ENCODE assay signal across 9 mouse cellular contexts in the genomic region with DNA sequence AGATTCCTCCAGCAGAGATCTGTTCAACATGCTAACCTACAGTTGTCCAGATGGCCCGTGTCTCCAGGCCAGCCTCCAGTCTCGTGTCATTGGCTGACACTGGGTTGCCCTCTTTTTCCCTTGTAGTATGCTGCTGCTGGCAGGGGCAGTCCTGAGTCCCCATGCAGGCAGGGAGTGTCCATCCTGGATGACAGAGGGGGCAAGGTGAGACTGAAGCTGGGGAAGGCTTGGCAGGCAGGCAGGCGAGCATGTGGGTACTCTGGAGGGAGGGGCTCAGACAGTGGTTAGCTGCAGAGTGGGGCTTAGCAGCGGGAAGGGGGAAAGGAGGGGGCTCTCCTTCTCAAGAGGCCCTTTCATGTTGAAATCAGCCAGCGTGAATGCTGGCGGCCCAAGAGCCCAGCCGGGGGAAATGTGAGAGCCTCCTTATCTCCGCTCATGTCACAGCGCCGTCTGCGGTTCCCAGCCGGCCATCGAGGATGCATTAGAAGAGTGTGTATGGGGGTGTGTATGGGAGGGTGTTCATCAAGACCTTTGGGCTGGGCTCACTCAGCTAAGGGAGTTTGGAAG.
DNase-seq lines count a peak whose midpoint lies in the region; ATAC-seq and TF ChIP-seq lines count a peak whose summit lies in the region.
"Had no signal": no experiment of that assay in that cellular context is flagged by ENCODE, and none has a peak within 500 bp of the region (broad histone marks: within the 10 kb centered on the region; RNA-seq: fewer than 3 reads in every experiment).

No protein-coding gene starts in this region.

- peaks cover 7% of the 10 kb centered on the region; the same call in 1 of the 2 replicates for H3K27me3 ChIP-seq in lung, embryonic 16.5 days (ENCODE audit: control insufficient read depth, insufficient read depth, low read depth, low read length)
- peaks cover 18% of the 10 kb centered on the region for H3K27me3 ChIP-seq in embryonic facial prominence, embryonic 14.5 days (replicated peaks; ENCODE audit: control insufficient read depth, insufficient read depth, low read length)
- H3K27me3 ChIP-seq in hindbrain, postnatal 0 days (ENCODE audit: insufficient read depth, low read length): no peaks in the 10 kb centered on the region; the same call in 1 of the 2 replicates

- no peak overlapping the region for H3K9ac ChIP-seq in lung, embryonic 16.5 days (ENCODE audit: low read length)
- H3K9ac ChIP-seq in embryonic facial prominence, embryonic 14.5 days (ENCODE audit: low read depth, low read length): no peak overlapping the region
- no peak overlapping the region for H3K9ac ChIP-seq in hindbrain, postnatal 0 days (replicated peaks; ENCODE audit: low read length)

- H3K9me3 ChIP-seq in lung, embryonic 16.5 days (ENCODE audit: control insufficient read depth, low read length): no peaks in the 10 kb centered on the region
- no peaks in the 10 kb centered on the region for H3K9me3 ChIP-seq in embryonic facial prominence, embryonic 14.5 days (ENCODE audit: control insufficient read depth, low read length)
- no peaks in the 10 kb centered on the region for H3K9me3 ChIP-seq in hindbrain, postnatal 0 days (ENCODE audit: low read length)

- peak; percentile 86 for ATAC-seq in lung, embryonic 16.5 days (ENCODE audit: low read depth)
- peak; percentile 53 for ATAC-seq in embryonic facial prominence, embryonic 14.5 days (ENCODE audit: low read depth)
- ATAC-seq in hindbrain, postnatal 0 days: peak; percentile 61
- no peak for ATAC-seq in inflammation-experienced regulatory T-cells, adult 6 months

- 47% methylated on average over 13 of the region's 13 CpGs for WGBS in lung, embryonic 16.5 days
- 60% methylated on average over 13 of the region's 13 CpGs for WGBS in lung, adult 2 months
- WGBS in embryonic facial prominence, embryonic 14.5 days: 43% methylated on average over 13 of the region's 13 CpGs
- 48% methylated on average over 13 of the region's 13 CpGs for WGBS in hindbrain, postnatal 0 days

- no peak for TF ChIP-seq CTCF in lung, adult 2 months (IDR thresholded peaks at IDR 0.05; ENCODE audit: insufficient read depth, low read length)
- no peak for TF ChIP-seq CTCF in hindbrain, postnatal 0 days (IDR thresholded peaks at IDR 0.05; ENCODE audit: low read depth)

- no peak overlapping the region for H3K4me3 ChIP-seq in lung, embryonic 16.5 days (ENCODE audit: low read length)
- H3K4me3 ChIP-seq in lung, adult 2 months (replicated peaks; ENCODE audit: extremely low read depth, low read depth, low read length): no peak overlapping the region
- no peak overlapping the region for H3K4me3 ChIP-seq in embryonic facial prominence, embryonic 14.5 days (ENCODE audit: low read depth, low read length)
- no peak overlapping the region for H3K4me3 ChIP-seq in hindbrain, postnatal 0 days (ENCODE audit: low read length)
- H3K4me3 ChIP-seq: erythroblast, embryonic 14.5 days had no signal

- no peak for DNase-seq in lung, adult 2 months
- peak; percentile 38 for DNase-seq in embryonic facial prominence, embryonic 14.5 days (ENCODE audit: low spot score)
- no peak for DNase-seq in hindbrain, postnatal 0 days (ENCODE audit: low spot score)
- peak; percentile 2 for DNase-seq in retina, postnatal 7 days (ENCODE audit: low read depth, low spot score)
- DNase-seq in urinary bladder, postnatal 14 days (ENCODE audit: low spot score): no peak
- no peak for DNase-seq in adrenal gland, postnatal 25 days

- no peaks in the 10 kb centered on the region for H3K36me3 ChIP-seq in lung, embryonic 16.5 days (ENCODE audit: control insufficient read depth, insufficient read depth, low read length)
- H3K36me3 ChIP-seq in embryonic facial prominence, embryonic 14.5 days (ENCODE audit: control insufficient read depth, insufficient read depth, low read length): no peaks in the 10 kb centered on the region
- no peaks in the 10 kb centered on the region for H3K36me3 ChIP-seq in hindbrain, postnatal 0 days (ENCODE audit: insufficient read depth, low read length)

- H3K4me2 ChIP-seq in lung, embryonic 16.5 days (ENCODE audit: low read depth, low read length): peak overlapping the region; percentile 24; the same call in 1 of the 2 replicates
- H3K4me2 ChIP-seq in embryonic facial prominence, embryonic 14.5 days (ENCODE audit: low read depth, low read length): no peak overlapping the region
- no peak overlapping the region for H3K4me2 ChIP-seq in hindbrain, postnatal 0 days (ENCODE audit: low read depth, low read length)

- H3K4me1 ChIP-seq in lung, embryonic 16.5 days (replicated peaks; ENCODE audit: control insufficient read depth, insufficient read depth, low read length): peaks cover 15% of the 10 kb centered on the region
- peaks cover 3% of the 10 kb centered on the region; the same call in 1 of the 2 replicates for H3K4me1 ChIP-seq in lung, adult 2 months (ENCODE audit: control insufficient read depth, insufficient read depth, low read length)
- peaks cover 7% of the 10 kb centered on the region; the same call in 1 of the 2 replicates for H3K4me1 ChIP-seq in embryonic facial prominence, embryonic 14.5 days (ENCODE audit: control insufficient read depth, insufficient read depth, low read length)
- H3K4me1 ChIP-seq in hindbrain, postnatal 0 days (ENCODE audit: insufficient read depth, low read length): no peaks in the 10 kb centered on the region

- 0 out of 2 replicates have a peak overlapping the region, but pooled peaks have one; percentile 30 for H3K27ac ChIP-seq in lung, embryonic 16.5 days (ENCODE audit: low read length)
- H3K27ac ChIP-seq in embryonic facial prominence, embryonic 14.5 days (replicated peaks; ENCODE audit: low read depth, low read length): no peak overlapping the region
- no peak overlapping the region for H3K27ac ChIP-seq in hindbrain, postnatal 0 days

- TF ChIP-seq POLR2A in lung, adult 2 months (IDR thresholded peaks at IDR 0.05; ENCODE audit: borderline replicate concordance, extremely low read depth, low read depth, low read length): no peak

Comparison
In these comparisons a context has a peak if more than half of its experiments do, and no peak if none do; other contexts are left out.
1. DNase-seq: peak in embryonic facial prominence, embryonic 14.5 days (single experiment) and retina, postnatal 7 days (single experiment); none in lung, adult 2 months (single experiment), hindbrain, postnatal 0 days (single experiment), urinary bladder, postnatal 14 days (single experiment) and adrenal gland, postnatal 25 days (single experiment).